Mouse (Mus musculus): ENCODE results near the gene Pdik1l. TPM values are rescaled to one million over a fixed set of nuclear protein-coding genes. Genes with fewer than 3 reads are reported as not detected.

The Pdik1l gene
- total and polyA plus RNA-seq, 3 experiments: 12.1 to 14.6 (median 13.7) TPM

GRCm38 (mm10) chr4:134268102-134268655 lies 19.5 kb downstream of the Pdik1l start:
- peaks cover 3 to 5% of the 10 kb centered on the region in 2 experiments; a peak in 3 of 4 replicates for H3K4me1 ChIP-seq (ENCODE audit: control insufficient read depth in 1 of 2, insufficient read depth in 2 of 2)
- peaks cover 9% of the 10 kb centered on the region for H3K27me3 ChIP-seq (replicated peaks)
- dilution Hi-C loops (cut with MboI; ENCODE audit: extremely low pct_ligation_motif_present, extremely low pct_unique_long_range_greater_than_20kb, low sequenced_read_pairs) (no loop called here), in situ Hi-C loops (cut with MboI; ENCODE audit: low pct_ligation_motif_present, low pct_unique_long_range_greater_than_20kb, low sequenced_read_pairs) (loop anchor here (25.0 kb wide), 1 partner anchor 219 kb away; the partner anchor contains the start of gene Paqr7)
- H3K9ac ChIP-seq (ENCODE audit: insufficient read depth, low read depth): no peak overlapping the region
- no peak overlapping the region for H3K27ac ChIP-seq (ENCODE audit: insufficient read depth, low read depth)
- H3K4me2 ChIP-seq (ENCODE audit: insufficient read depth, low read depth, poor library complexity, severe bottlenecking): no peak overlapping the region
- DNase-seq (ENCODE audit: extremely low read depth): no peak
- peaks cover 9% of the 10 kb centered on the region for H3K9me3 ChIP-seq (replicated peaks; ENCODE audit: low read length)
- TF ChIP-seq RAD21 (IDR thresholded peaks at IDR 0.05; ENCODE audit: low read depth, low read length) (peak; percentile 18), MYC (IDR thresholded peaks at IDR 0.05; ENCODE audit: low read depth, low read length) (no peak), CTCF (conservative IDR thresholded peaks at IDR 0.05 in 1 of 2, IDR thresholded peaks at IDR 0.05 in 1 of 2; ENCODE audit: low read depth in 2 of 2, low read length in 2 of 2) (0 out of 4 replicates have a peak, but pooled peaks of 1 of the 2 experiments have one; percentile 16)
- no peak overlapping the region for H3K4me3 ChIP-seq (replicated peaks in 1 of 3; ENCODE audit: low read depth in 2 of 3, low read length in 2 of 3, poor library complexity in 1 of 3)
- H3K79me2 ChIP-seq (replicated peaks; ENCODE audit: control insufficient read depth, extremely low read depth, insufficient read depth, poor library complexity, severe bottlenecking): no peaks in the 10 kb centered on the region
- H3K36me3 ChIP-seq (replicated peaks in 1 of 2; ENCODE audit: control insufficient read depth in 1 of 2, insufficient read depth in 1 of 2, low read length in 1 of 2): no peaks in the 10 kb centered on the region

- peaks cover 15% of the 10 kb centered on the region for H3K9me3 ChIP-seq (replicated peaks; ENCODE audit: low read length)
- no peak for TF ChIP-seq ETS1 (conservative IDR thresholded peaks at IDR 0.05; ENCODE audit: low read depth, low read length)
- no peak for TF ChIP-seq MEF2A (IDR thresholded peaks at IDR 0.05; ENCODE audit: borderline replicate concordance, low read depth, low read length)
- no peak for TF ChIP-seq CHD1 (IDR thresholded peaks at IDR 0.05; ENCODE audit: low read depth, low read length)
- no peak for TF ChIP-seq PAX5 (IDR thresholded peaks at IDR 0.05; ENCODE audit: low read length)
- no peak for TF ChIP-seq TBP (conservative IDR thresholded peaks at IDR 0.05; ENCODE audit: low read depth, low read length)
- TF ChIP-seq UBTF (IDR thresholded peaks at IDR 0.05; ENCODE audit: low read depth, low read length): no peak
- no peak for TF ChIP-seq POLR2A (IDR thresholded peaks at IDR 0.05; ENCODE audit: low read depth, low read length)
- TF ChIP-seq USF1 (IDR thresholded peaks at IDR 0.05; ENCODE audit: low read depth, low read length): no peak
- no peak for TF ChIP-seq CHD2 (IDR thresholded peaks at IDR 0.05; ENCODE audit: low read length)
- TF ChIP-seq POLR2AphosphoS2 (IDR thresholded peaks at IDR 0.05; ENCODE audit: low read depth, low read length): no peak
- no peak for TF ChIP-seq JUND (conservative IDR thresholded peaks at IDR 0.05; ENCODE audit: low read depth, low read length)
- no peaks in the 10 kb centered on the region for H3K36me3 ChIP-seq (replicated peaks in 1 of 2; ENCODE audit: control insufficient read depth in 1 of 2, insufficient read depth in 1 of 2, low read length in 1 of 2)
- H3K27me3 ChIP-seq (replicated peaks): peaks cover 11% of the 10 kb centered on the region
- no peaks in the 10 kb centered on the region for H3K4me1 ChIP-seq (ENCODE audit: control insufficient read depth in 1 of 2, insufficient read depth in 2 of 2)
- no peak for DNase-seq (ENCODE audit: extremely low read depth)
- H3K4me3 ChIP-seq (replicated peaks in 1 of 3; ENCODE audit: low read depth in 2 of 3, low read length in 2 of 3, poor library complexity in 1 of 3): no peak overlapping the region
- dilution Hi-C loops (cut with MboI; ENCODE audit: extremely low pct_ligation_motif_present, extremely low pct_unique_long_range_greater_than_20kb, low sequenced_read_pairs) (no loop called here), in situ Hi-C loops (cut with MboI; ENCODE audit: low pct_ligation_motif_present, low pct_unique_long_range_greater_than_20kb, low sequenced_read_pairs) (loop anchor here (25.0 kb wide), 1 partner anchor 221 kb away; the partner anchor contains the start of gene Paqr7)
- no peaks in the 10 kb centered on the region for H3K79me2 ChIP-seq (replicated peaks; ENCODE audit: control insufficient read depth, extremely low read depth, insufficient read depth, poor library complexity, severe bottlenecking)
- no peak overlapping the region for H3K27ac ChIP-seq (ENCODE audit: insufficient read depth, low read depth)
- H3K4me2 ChIP-seq (ENCODE audit: insufficient read depth, low read depth, poor library complexity, severe bottlenecking): no peak overlapping the region
- no peak overlapping the region for H3K9ac ChIP-seq (ENCODE audit: insufficient read depth, low read depth)
These were observed 21.7 kb downstream of the Pdik1l start for GRCm38 (mm10) chr4:134265860-134266585.

Data from CH12.LX (cell line).